Mouse (Mus musculus): ENCODE data around the gene Frmpd1.

DNA sequence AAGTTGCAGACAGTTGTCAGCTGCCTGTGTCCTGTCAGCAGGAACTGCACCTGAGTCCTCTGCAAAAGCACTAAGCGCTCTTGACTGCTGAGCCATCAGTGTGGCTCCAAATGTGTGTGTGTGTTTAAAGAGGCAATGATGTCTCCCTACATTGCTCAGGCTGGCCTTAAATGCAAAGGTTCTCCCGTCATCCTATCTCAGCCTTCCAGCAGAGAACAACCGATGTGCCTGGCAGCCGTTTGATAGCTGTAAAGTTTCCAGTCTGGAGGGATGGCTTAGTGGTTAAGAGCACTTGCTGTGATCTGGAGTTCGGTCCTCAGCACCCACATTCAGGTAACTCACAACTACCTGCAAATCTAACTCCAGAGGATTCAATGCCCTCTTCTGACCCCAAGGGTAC is 56.7 kb downstream of the Frmpd1 start:
- no peak for TF ChIP-seq TAL1 (conservative IDR thresholded peaks at IDR 0.05; ENCODE audit: low read depth, low read length)
- TF ChIP-seq CTCF (IDR thresholded peaks at IDR 0.05; ENCODE audit: low read depth, low read length) = no peak
- no peak for TF ChIP-seq GATA2 (IDR thresholded peaks at IDR 0.05; ENCODE audit: borderline replicate concordance, low read depth, low read length)
- TF ChIP-seq GATA1 (IDR thresholded peaks at IDR 0.05; ENCODE audit: borderline replicate concordance, low read length) = no peak
- TF ChIP-seq POLR2AphosphoS5 (IDR thresholded peaks at IDR 0.05; ENCODE audit: insufficient replicate concordance, low read depth, low read length) = no peak
